Mouse (Mus musculus) MEL (cell line): ENCODE results near the gene Psmg3.

Experiments
- CHD2 ChIP-seq: IDR thresholded peaks from 2 replicates; pipeline ENCODE4 v1.6.1; 2011; ENCODE audit warnings: low read length, improper control_type of control experiment
- CTCF ChIP-seq, 3 experiments: IDR thresholded peaks in 2 of 3; conservative IDR thresholded peaks in 1 of 3; 2 replicates each; pipeline ENCODE4 v1.5.1; 2011 to 2012; ENCODE audit warnings: low read length in 3 of 3, low read depth in 2 of 3, mild to moderate bottlenecking in 2 of 3, improper control_type of control experiment in 1 of 3, inconsistent platforms in 1 of 3, mixed read lengths in 1 of 3, moderate library complexity in 1 of 3; ENCODE audit not compliant: control insufficient read depth in 1 of 3, insufficient read depth in 1 of 3, poor library complexity in 1 of 3, severe bottlenecking in 1 of 3
- ELF1 ChIP-seq: IDR thresholded peaks from 2 replicates; pipeline ENCODE4 v1.6.1; 2014; ENCODE audit warnings: low read depth, mild to moderate bottlenecking, inconsistent platforms, low read length, improper control_type of control experiment, moderate library complexity
- GABPA ChIP-seq: IDR thresholded peaks from 2 replicates; pipeline ENCODE4 v1.6.1; 2012; ENCODE audit warnings: low read depth, mild to moderate bottlenecking, inconsistent platforms, low read length, improper control_type of control experiment, moderate library complexity
- MAX ChIP-seq: IDR thresholded peaks from 2 replicates; pipeline ENCODE4 v1.6.1; 2011; ENCODE audit warnings: low read length, improper control_type of control experiment
- MXI1 ChIP-seq: IDR thresholded peaks from 2 replicates; pipeline ENCODE4 v1.6.1; 2011; ENCODE audit warnings: mild to moderate bottlenecking, low read depth, low read length, improper control_type of control experiment
- MYC ChIP-seq: IDR thresholded peaks from 2 replicates; pipeline ENCODE4 v1.6.1; 2011; ENCODE audit warnings: low read depth, mild to moderate bottlenecking, low read length, improper control_type of control experiment, moderate library complexity
- POLR2A ChIP-seq, 2 experiments: IDR thresholded peaks; 2 replicates each; pipeline ENCODE4 v1.6.1; 2011 to 2012; ENCODE audit warnings: low read length in 2 of 2, mild to moderate bottlenecking in 2 of 2, control low read depth in 1 of 2, improper control_type of control experiment in 1 of 2, low read depth in 1 of 2, moderate library complexity in 1 of 2; ENCODE audit not compliant: control insufficient read depth in 1 of 2, insufficient read depth in 1 of 2, poor library complexity in 1 of 2
- POLR2AphosphoS2 ChIP-seq: IDR thresholded peaks from 2 replicates; pipeline ENCODE4 v1.6.1; 2011; ENCODE audit warnings: low read length, improper control_type of control experiment
- RCOR1 ChIP-seq: IDR thresholded peaks from 2 replicates; pipeline ENCODE4 v1.6.1; 2012; ENCODE audit warnings: low read depth, mild to moderate bottlenecking, inconsistent platforms, low read length, improper control_type of control experiment
- TAL1 ChIP-seq: IDR thresholded peaks from 2 replicates; pipeline ENCODE4 v1.6.1; 2012; ENCODE audit warnings: mild to moderate bottlenecking, inconsistent platforms, low read length, moderate library complexity, mixed read lengths
- TCF12 ChIP-seq: IDR thresholded peaks from 2 replicates; pipeline ENCODE4 v1.6.1; 2014; ENCODE audit warnings: low read depth, mild to moderate bottlenecking, inconsistent platforms, low read length, improper control_type of control experiment, moderate library complexity
- ZMIZ1 ChIP-seq: IDR thresholded peaks from 2 replicates; pipeline ENCODE4 v1.6.1; 2012; ENCODE audit warnings: low read depth, mild to moderate bottlenecking, inconsistent platforms, low read length, improper control_type of control experiment, moderate library complexity

GRCm38 (mm10) chr5:139818056-139818455 is 8.6 kb downstream of the Psmg3 start:
- no peak for TF ChIP-seq RCOR1
- no peak for TF ChIP-seq ZMIZ1
- no peak for TF ChIP-seq POLR2AphosphoS2
- TF ChIP-seq TCF12, result no peak
- no peak for TF ChIP-seq MXI1
- TF ChIP-seq CTCF (IDR thresholded peaks at IDR 0.05 in 2 of 3, conservative IDR thresholded peaks at IDR 0.05 in 1 of 3; ENCODE audit: control insufficient read depth in 1 of 3, insufficient read depth in 1 of 3, low read depth in 2 of 3, low read length in 3 of 3, poor library complexity in 1 of 3, severe bottlenecking in 1 of 3), result no peak
- TF ChIP-seq MAX, result no peak
- no peak for TF ChIP-seq CHD2
- TF ChIP-seq POLR2A (IDR thresholded peaks at IDR 0.05; ENCODE audit: control insufficient read depth in 1 of 2, insufficient read depth in 1 of 2, low read depth in 1 of 2, low read length in 2 of 2, poor library complexity in 1 of 2), result no peak
- TF ChIP-seq MYC, result no peak
- TF ChIP-seq ELF1, result no peak
- TF ChIP-seq GABPA, result no peak
- TF ChIP-seq TAL1, result peak; percentile 24; the same call in 1 of the 2 replicates
